13 mouse cellular contexts compared by ENCODE assay signal in genomic region chr13:19517938-19518777, GRCm38 (mm10).
DNase-seq lines count a peak whose midpoint lies in the region; ATAC-seq and TF ChIP-seq lines count a peak whose summit lies in the region.
"Had no signal": no experiment of that assay in that cellular context is flagged by ENCODE, and none has a peak within 500 bp of the region (broad histone marks: within the 10 kb centered on the region; RNA-seq: fewer than 3 reads in every experiment).

No protein-coding gene starts in this region.

- H3K4me1 ChIP-seq in midbrain, embryonic 11.5 days (ENCODE audit: control insufficient read depth, insufficient read depth, low read length): no peaks in the 10 kb centered on the region
- H3K4me1 ChIP-seq in midbrain, postnatal 0 days (ENCODE audit: insufficient read depth, low read length): no peaks in the 10 kb centered on the region
- peaks cover 11% of the 10 kb centered on the region for H3K4me1 ChIP-seq in bone marrow macrophage, adult 2 months (ENCODE audit: control insufficient read depth, insufficient read depth, low read length)
- peaks cover 15% of the 10 kb centered on the region; the same call in 1 of the 2 replicates for H3K4me1 ChIP-seq in liver, embryonic 12.5 days
- H3K4me1 ChIP-seq: limb, embryonic 13.5 days had no signal

- H3K27me3 ChIP-seq in midbrain, embryonic 11.5 days (ENCODE audit: control insufficient read depth, insufficient read depth, low read length): no peaks in the 10 kb centered on the region
- no peaks in the 10 kb centered on the region for H3K27me3 ChIP-seq in midbrain, postnatal 0 days (ENCODE audit: insufficient read depth, low read length)
- H3K27me3 ChIP-seq in liver, embryonic 12.5 days (replicated peaks): no peaks in the 10 kb centered on the region
- H3K27me3 ChIP-seq: limb, embryonic 13.5 days had no signal

- 90% methylated on average over 9 of the region's 9 CpGs for WGBS in midbrain, embryonic 11.5 days
- 97% methylated on average over 9 of the region's 9 CpGs for WGBS in midbrain, postnatal 0 days
- 48% methylated on average over 9 of the region's 9 CpGs for WGBS in liver, embryonic 12.5 days (ENCODE audit: insufficient replicate concordance)

- no peak for TF ChIP-seq POLR2A in bone marrow macrophage, adult 2 months (IDR thresholded peaks at IDR 0.05; ENCODE audit: borderline replicate concordance, low read depth, low read length)

- H3K9ac ChIP-seq in midbrain, embryonic 11.5 days (ENCODE audit: low read length): no peak overlapping the region
- H3K9ac ChIP-seq in midbrain, postnatal 0 days (replicated peaks; ENCODE audit: low read length, poor library complexity, severe bottlenecking): no peak overlapping the region
- H3K9ac ChIP-seq in liver, embryonic 12.5 days: no peak overlapping the region
- H3K9ac ChIP-seq: limb, embryonic 13.5 days; lung, embryonic 14.5 days had no signal

- H3K27ac ChIP-seq in midbrain, embryonic 11.5 days (ENCODE audit: low read depth, low read length): no peak overlapping the region
- H3K27ac ChIP-seq in midbrain, postnatal 0 days (ENCODE audit: low read depth, low read length): no peak overlapping the region
- peak overlapping the region; percentile 2 for H3K27ac ChIP-seq in bone marrow macrophage, adult 2 months (ENCODE audit: insufficient read depth, low read depth, low read length)
- H3K27ac ChIP-seq in liver, embryonic 12.5 days: no peak overlapping the region
- H3K27ac ChIP-seq: limb, embryonic 13.5 days had no signal

- no peak overlapping the region for H3K4me2 ChIP-seq in midbrain, embryonic 11.5 days
- no peak overlapping the region for H3K4me2 ChIP-seq in midbrain, postnatal 0 days (ENCODE audit: low read depth, low read length, poor library complexity, severe bottlenecking)
- H3K4me2 ChIP-seq in liver, embryonic 12.5 days: no peak overlapping the region
- H3K4me2 ChIP-seq: limb, embryonic 13.5 days; lung, embryonic 14.5 days had no signal

- ATAC-seq in midbrain, embryonic 11.5 days (ENCODE audit: low FRiP score): no peak
- no peak for ATAC-seq in midbrain, postnatal 0 days (ENCODE audit: low FRiP score)
- ATAC-seq in liver, embryonic 12.5 days: 0 out of 2 replicates have a peak, but pooled peaks have one; percentile 44
- ATAC-seq in inflammation-experienced regulatory T-cells, adult 6 months: no peak

- H3K9me3 ChIP-seq in midbrain, embryonic 11.5 days (ENCODE audit: control insufficient read depth, low read length): no peaks in the 10 kb centered on the region
- no peaks in the 10 kb centered on the region for H3K9me3 ChIP-seq in midbrain, postnatal 0 days (ENCODE audit: low read length)
- H3K9me3 ChIP-seq in liver, embryonic 12.5 days (replicated peaks): no peaks in the 10 kb centered on the region
- H3K9me3 ChIP-seq: limb, embryonic 13.5 days had no signal

- peak; percentile 51 for DNase-seq in midbrain, embryonic 11.5 days (ENCODE audit: low spot score, missing footprints)
- DNase-seq in midbrain, postnatal 0 days (ENCODE audit: low spot score): no peak
- no peak for DNase-seq in frontal cortex, postnatal 25 days (ENCODE audit: low spot score in 2 of 2)
- DNase-seq in thymus, postnatal 36 days: no peak
- DNase-seq: cerebellum, adult 11-12 months; lung, embryonic 14.5 days; right cerebral cortex, postnatal 25 days; thymus, adult 2 months had no signal

- TF ChIP-seq CTCF in midbrain, postnatal 0 days (IDR thresholded peaks at IDR 0.05): no peak
- TF ChIP-seq CTCF in bone marrow macrophage, adult 2 months (IDR thresholded peaks at IDR 0.05; ENCODE audit: low read depth, low read length): no peak

- no peak overlapping the region for H3K4me3 ChIP-seq in midbrain, embryonic 11.5 days (ENCODE audit: low read depth, low read length)
- no peak overlapping the region for H3K4me3 ChIP-seq in midbrain, postnatal 0 days (ENCODE audit: low read depth, low read length)
- H3K4me3 ChIP-seq in bone marrow macrophage, adult 2 months (ENCODE audit: insufficient read depth, low read length): no peak overlapping the region
- H3K4me3 ChIP-seq in liver, embryonic 12.5 days: no peak overlapping the region
- H3K4me3 ChIP-seq: erythroblast, embryonic 14.5 days; limb, embryonic 13.5 days had no signal

- H3K36me3 ChIP-seq in midbrain, embryonic 11.5 days (ENCODE audit: control insufficient read depth, insufficient read depth, low read length): no peaks in the 10 kb centered on the region
- no peaks in the 10 kb centered on the region for H3K36me3 ChIP-seq in midbrain, postnatal 0 days (ENCODE audit: insufficient read depth, low read length)
- no peaks in the 10 kb centered on the region for H3K36me3 ChIP-seq in liver, embryonic 12.5 days
- H3K36me3 ChIP-seq: limb, embryonic 13.5 days had no signal
